Mouse (Mus musculus) kidney, postnatal 4 days (tissue): ENCODE data around the gene Mettl17.
"Not testable (repeated sequence)": the region's sequence is repeated elsewhere in the genome, so short reads cannot be mapped to it uniquely, and the experiment has no call there.

Source experiments
- DNase-seq, 2 experiments: peaks; one replicate each; pipeline ENCODE4 v3.0.0; 2021; ENCODE audit warnings: mixed read lengths in 2 of 2

Gene Mettl17

DNA sequence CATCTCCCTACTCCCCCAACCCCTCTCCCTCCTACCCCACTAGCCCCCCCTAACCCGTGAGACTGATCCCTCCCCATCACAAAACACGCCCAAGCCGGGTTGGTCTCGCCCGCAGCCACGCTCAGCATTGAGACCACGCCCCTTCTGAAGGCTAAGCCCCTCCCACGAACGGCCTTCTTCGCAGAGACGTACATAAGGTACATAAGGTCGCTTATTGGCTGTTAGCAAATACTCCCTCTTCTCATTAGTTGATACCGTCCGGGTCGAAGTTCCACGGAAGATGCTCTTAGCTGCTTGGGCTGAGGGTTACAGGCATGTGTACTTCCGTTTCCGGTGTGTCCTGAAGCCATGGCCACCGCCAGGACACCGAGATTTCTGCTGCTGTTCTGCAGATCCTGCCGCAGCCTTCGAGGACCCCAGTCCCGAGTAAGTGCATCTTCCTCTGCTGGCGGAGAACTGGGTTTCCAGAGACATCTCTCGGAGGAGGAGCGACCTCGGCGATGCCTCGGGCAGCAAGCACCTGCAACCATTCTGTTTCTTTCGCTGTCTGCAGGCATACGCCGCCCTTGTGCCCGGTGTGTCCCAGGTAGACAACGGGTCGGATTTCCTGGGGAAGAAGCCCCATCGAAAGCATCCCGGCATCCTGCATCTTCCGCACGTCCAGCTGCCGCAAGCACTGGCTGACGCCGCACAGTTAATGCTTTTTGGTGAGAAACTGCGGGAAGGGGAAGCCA lies at the start of gene Mettl17:
TSS of gene Mettl17 (plus strand) at position 245 of the 734 bp plus-strand sequence.
- DNase-seq: peak; percentile 97 to 98

DNA sequence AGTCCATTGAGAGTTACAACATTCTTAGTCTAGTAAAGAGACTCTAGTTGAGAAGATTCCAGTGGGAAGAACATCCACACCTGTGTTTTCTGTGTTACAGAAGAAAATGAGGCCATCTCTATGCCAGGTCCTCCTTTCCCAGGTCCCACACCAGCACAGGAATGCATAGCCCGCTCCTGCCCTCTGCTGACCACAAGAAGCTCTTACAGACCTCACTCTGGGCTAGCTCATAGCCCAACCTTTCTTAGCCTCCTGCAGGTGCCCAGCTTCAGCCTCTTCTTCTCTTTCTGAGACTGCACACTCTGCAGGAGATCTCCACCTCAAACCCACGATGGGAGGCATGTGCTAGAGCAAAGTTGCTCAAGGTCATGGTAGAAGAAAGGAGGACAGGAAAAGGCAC lies 46.2 kb upstream of the Mettl17 start:
- DNase-seq: peak; percentile 26 to 41

DNA sequence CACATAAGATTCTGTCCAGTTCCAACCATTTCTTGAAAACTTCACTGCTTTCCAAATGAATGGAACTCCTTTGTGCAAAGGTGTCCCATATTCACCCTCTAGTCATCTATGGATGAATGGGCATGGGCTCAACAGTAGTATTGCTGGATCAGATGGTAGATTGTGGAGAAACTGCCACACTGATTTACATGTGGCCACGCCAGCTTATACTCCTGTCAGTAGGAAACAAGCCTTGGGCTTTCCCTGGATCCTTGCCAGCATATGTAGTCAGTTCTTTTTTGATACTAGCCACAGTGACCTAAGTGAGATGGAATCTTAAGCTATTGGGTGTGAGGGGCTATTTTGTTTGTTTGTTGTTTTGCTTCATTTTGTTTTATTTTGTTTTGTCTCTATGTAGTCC lies 42.4 kb upstream of the Mettl17 start:
- DNase-seq: no peak

GRCm38 (mm10) chr14:51842781-51843180 lies 41.9 kb upstream of the Mettl17 start:
- no peak for DNase-seq

DNA sequence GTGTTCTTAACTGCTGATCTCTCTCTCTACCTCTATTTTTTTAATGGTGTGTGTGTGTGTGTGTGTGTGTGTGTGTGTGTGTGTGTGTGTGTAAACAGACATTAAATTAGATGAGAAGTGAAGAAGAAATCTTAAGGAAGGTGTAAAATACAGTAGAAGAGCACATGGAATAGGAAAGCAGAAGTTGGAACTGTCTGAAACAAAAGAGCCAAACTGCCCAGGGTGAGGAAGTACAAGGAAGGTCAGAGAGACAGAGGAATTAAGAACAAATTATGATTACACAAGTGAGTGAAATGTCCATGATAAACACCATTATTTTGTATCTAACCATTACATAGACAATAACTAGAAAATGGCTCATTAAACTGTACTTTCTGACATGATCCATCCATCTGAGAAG lies 40.8 kb upstream of the Mettl17 start:
- no peak for DNase-seq

- no peak for DNase-seq
Measured at GRCm38 (mm10) chr14:51846566-51846965, 38.1 kb upstream of the Mettl17 start.

GRCm38 (mm10) chr14:51851006-51851405 lies 33.6 kb upstream of the Mettl17 start:
- peak; percentile 16 to 31 for DNase-seq

DNA sequence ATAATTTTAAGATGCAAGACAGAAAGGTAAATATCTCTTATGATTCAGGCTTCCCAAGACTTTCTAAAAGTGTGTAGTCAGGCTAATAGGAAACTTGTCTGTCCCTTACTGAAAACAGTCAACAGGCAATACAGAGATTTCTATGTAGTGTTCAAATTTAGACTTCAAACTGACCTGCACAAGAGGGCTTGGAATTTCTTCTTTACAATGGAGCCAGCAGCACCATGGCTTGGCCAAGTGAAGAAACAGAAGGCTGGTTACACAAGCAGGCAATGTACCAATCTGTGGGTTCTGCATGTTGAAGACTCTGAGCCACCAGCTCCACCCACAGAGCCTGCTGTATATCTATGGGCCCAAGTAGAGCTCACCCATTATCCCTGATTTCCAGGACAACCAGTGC lies 31.2 kb upstream of the Mettl17 start, which contains the start of gene Ear6:
TSS of gene Ear6 (plus strand) at position 301 of the 400 bp plus-strand sequence.
- no peak for DNase-seq

GRCm38 (mm10) chr14:51855280-51855679 lies 29.4 kb upstream of the Mettl17 start:
- not testable (repeated sequence) for DNase-seq

GRCm38 (mm10) chr14:51863603-51864002 lies 21.0 kb upstream of the Mettl17 start:
- peak; percentile 48 to 53 for DNase-seq

DNA sequence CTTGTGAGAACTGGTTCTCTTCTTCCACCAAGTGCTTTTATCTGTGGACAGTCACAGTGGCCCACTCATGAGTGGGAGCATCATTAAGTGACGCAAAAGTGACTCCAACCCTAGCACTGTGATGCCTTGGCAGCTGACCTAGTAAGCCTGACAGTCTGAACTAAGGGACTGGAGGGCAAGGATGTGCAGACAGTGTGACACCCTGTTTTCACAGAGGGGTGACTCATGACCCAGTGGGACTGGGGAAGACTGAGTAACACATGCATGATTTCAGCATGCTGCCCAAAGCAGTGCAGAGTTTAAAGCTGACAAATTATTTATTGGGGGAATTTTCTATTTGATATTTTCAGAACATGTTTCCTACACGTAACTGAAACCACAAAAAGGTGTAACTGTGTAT lies 13.9 kb upstream of the Mettl17 start:
- DNase-seq: no peak

- DNase-seq: no peak
Measured at GRCm38 (mm10) chr14:51871741-51872140, 12.9 kb upstream of the Mettl17 start.

DNA sequence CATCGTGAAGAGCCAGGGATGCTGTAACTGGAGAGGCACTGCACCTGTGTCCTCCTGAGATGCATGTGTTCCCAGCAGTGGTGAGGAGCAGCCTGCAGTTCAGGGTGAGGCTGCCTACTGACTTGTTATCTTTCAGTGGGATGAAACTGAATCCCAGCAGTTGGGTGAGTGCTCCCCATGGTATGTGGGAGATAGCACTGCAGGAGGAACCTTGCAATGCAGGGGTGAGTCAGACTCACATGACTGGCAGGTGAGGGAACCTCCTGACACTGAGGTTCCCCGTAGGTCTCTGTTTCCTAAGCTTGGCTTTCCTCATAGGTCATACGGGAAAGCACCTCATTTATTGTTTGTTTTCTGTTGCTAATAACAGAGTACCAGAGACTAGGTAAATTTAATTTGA lies 7.1 kb upstream of the Mettl17 start:
- DNase-seq: no peak

DNA sequence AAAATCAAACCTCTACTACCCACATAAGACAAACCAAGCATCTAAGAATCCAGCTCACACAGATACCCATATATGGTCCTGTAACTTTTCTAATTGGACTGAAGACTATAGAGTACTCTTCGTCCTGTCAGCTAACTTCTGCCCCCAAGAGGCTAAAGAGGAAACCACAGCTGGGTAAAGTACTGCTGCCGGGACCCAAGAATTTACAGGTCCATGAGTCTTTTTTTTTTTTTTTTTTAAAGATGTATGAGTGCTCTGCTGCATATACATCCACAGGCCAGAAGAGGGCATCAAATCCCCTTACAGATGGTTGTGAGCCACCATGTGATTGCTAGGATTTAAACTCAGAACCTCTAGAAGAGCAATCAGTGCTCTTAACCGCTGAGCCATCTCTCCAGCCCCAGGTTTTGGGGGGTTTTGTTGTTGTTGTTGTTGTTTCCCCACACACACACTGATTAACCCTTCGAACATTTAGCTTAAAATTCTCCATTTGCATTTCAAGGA lies 1.1 kb upstream of the Mettl17 start:
- peak; percentile 82 to 90 for DNase-seq

DNA sequence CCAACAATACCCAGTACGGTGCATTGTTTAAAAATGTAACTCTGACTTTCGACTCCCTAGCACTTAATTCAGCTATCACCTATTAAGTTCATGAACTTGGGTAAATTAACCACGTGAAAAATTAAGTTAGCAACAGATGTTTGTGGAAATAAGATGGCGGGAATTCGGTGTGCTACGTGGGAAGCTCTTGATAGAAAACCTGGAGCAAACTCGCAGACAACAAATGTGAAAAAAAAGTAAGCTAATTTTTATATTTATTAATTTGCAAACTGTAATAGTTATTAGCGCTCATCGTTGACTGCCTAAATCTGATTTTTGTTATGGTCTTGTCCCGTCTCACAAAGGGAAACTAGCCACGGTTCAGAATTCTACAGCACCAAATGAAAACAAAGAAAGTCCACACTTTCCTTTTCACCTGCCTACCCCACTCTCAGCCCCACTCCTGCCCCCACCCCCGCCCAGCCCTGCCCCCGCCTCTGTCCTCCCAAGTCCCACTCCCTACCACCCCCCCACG lies 554 bp upstream of the Mettl17 start:
- DNase-seq: peak in 1 of 2 experiments; percentile 20

DNA sequence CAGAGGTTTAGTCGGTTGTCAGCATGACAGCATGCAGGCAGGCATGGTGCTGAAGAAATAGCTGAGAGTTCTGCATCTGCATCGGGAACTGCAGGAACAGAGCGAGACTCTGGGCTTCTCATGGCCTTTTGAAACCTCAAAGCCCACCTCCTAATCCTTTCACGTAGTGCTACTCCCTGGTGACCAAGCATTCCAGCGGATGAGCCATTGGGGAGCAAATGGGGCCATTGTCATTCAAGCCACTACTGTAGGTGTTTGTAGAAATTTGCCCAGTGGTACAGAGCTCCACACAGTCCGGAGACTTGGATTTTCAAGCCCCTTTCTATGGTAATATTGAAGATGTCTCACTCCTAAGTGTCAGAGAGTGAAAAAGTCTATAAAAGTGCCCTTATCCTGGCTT lies 1.4 kb downstream of the Mettl17 start:
- no peak for DNase-seq

DNA sequence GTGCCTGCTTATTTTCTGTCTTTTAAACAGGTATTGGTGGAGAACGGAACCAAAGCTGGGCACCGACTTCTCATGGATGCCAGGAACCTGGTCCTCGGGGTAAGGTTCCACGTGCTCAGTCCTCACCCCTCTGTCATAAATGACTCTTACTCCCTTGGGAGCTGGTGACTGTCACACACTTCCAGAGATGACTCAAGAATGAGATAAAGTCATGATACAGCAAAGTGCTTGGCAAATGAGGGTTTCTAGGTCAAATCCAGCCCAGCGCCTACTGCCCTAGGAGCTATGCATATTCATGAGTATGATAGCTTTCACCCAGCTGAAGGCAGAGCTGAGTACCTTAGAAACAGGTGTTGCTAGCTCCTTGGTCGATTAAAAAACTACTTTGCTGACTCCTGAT lies 5.2 kb downstream of the Mettl17 start:
- DNase-seq: no peak

DNA sequence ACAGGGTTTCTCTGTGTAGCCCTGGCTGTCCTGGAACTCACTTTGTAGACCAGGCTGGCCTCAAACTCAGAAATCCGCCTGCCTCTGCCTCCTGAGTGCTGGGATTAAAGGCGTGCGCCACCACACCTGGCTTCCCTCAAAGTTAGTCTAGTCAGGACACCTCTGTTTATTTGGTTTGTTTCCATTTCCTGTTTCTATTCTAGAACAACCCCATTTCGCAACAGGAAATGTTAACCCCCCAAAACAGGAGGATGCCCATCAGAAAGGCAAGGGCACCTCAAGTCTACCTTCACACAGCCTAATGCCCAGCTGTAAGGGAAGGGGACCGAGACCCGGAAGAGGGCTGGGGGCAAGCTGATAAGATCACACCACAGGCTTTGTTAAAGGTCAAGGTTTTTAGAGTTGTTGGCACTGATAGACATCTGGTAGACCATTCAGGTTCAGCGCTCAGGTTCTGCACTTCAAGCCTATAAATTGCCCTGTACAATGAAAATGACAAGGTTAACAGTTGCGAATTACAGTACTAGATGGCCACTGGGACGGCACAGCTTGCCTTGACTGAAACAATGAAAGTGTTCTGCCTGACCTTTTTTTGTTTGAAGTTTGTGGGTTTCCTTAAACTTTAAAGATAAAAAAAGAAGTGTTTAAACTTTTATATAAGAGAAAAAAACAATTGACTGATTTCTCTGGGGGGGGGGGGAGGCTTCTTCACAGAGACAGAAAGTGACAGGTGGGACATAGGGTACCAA lies 7.7 kb downstream of the Mettl17 start, which contains the start of gene Slc39a2:
TSS of gene Slc39a2 (plus strand) at position 699 of the 749 bp plus-strand sequence.
- DNase-seq: no peak

GRCm38 (mm10) chr14:51893094-51893794 lies 8.6 kb downstream of the Mettl17 start:
- no peak for DNase-seq

DNA sequence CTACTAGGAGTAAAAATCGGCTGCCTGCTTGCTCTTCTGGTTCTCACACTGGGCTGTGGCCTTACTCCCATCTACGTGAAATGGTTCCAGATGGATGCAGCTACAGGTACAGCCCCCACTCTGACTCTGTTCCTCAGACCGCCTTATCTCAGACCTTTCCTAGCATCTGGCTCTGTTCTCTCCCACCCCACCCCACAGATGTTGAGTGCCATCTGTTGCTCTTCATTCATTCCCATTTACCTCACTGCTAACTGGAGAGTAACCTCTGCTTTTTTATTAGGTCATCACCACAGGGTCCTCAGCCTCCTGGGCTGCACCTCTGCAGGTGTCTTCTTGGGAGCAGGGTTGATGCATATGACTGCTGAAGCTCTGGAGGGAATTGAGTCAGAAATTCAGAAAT lies 9.2 kb downstream of the Mettl17 start:
- DNase-seq: no peak

GRCm38 (mm10) chr14:51895071-51895470 lies 10.4 kb downstream of the Mettl17 start:
- DNase-seq: no peak

DNA sequence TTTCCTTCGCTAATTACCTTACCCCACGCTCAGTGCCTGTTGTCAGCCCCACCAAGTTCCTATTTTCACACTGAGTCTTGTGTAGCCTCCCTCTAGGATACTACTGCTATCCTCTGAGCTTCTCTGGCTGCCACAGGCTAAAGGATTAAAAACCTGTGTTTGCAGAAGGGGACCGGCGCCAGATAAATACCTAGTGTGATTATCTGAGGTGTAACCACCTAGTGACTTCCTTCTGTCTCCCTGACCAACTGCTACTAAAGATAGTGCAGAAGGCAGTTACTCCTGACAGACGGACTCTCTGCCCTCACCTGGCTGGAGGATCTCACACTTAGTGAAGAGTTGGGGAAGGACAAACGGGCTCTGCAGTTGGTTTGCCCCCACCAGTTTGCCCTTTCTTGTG lies 11.4 kb downstream of the Mettl17 start:
- no peak for DNase-seq
